Mouse (Mus musculus) testis, adult 2 months (tissue): Measurements from ENCODE around the gene Srms. TPM values are rescaled to one million over a fixed set of nuclear protein-coding genes. Genes with fewer than 3 reads are reported as not detected.
A peak's percentile ranks its signal among the peaks of the same experiment; 100 is the strongest.

Experiments used
- H3K27ac ChIP-seq: fragments of 200-500 bp; 2 replicates; pipeline ENCODE4 v1.5.1; 2012; ENCODE audit warnings: low read depth, low read length; ENCODE audit not compliant: control insufficient read depth, insufficient read depth
- H3K27me3 ChIP-seq: fragments of 200-500 bp; 2 replicates; pipeline ENCODE4 v1.6.1; 2012; ENCODE audit warnings: mild to moderate bottlenecking, low read length, moderate library complexity; ENCODE audit not compliant: control insufficient read depth, insufficient read depth
- H3K36me3 ChIP-seq: fragments of 200-500 bp; 2 replicates; pipeline ENCODE4 v1.6.1; 2012; ENCODE audit warnings: mild to moderate bottlenecking, low read length; ENCODE audit not compliant: control insufficient read depth, insufficient read depth
- H3K4me1 ChIP-seq: fragments of 200-500 bp; 2 replicates; pipeline ENCODE4 v1.6.1; 2012; ENCODE audit warnings: low read length; ENCODE audit not compliant: control insufficient read depth, insufficient read depth
- H3K4me3 ChIP-seq: fragments of 200-500 bp; 2 replicates; pipeline ENCODE4 v1.5.1; 2012; ENCODE audit warnings: low read depth, mild to moderate bottlenecking, low read length, moderate library complexity, mixed read lengths; ENCODE audit not compliant: control insufficient read depth
- CTCF ChIP-seq: fragments of 200-500 bp; IDR thresholded peaks from 2 replicates; pipeline ENCODE4 v1.5.1; 2012; ENCODE audit warnings: low read depth, mild to moderate bottlenecking, inconsistent platforms, low read length, moderate library complexity; ENCODE audit not compliant: control insufficient read depth, insufficient read depth, insufficient replicate concordance
- POLR2A ChIP-seq: fragments of 200-500 bp; IDR thresholded peaks from 2 replicates; pipeline ENCODE4 v1.6.1; 2012; ENCODE audit warnings: low read depth, mild to moderate bottlenecking, inconsistent platforms, low read length, moderate library complexity; ENCODE audit not compliant: control insufficient read depth
- polyA plus RNA-seq: library from polyadenylated mRNA; depleted of rRNA; stranded (reverse); fragments of >200 nt; gene quantifications from 2 replicates; pipeline ENCODE4 v1.2.3, GENCODE M21; 2012; rRNA removed

Gene Srms
- polyA plus RNA-seq: 1.4 and 1.6 TPM in 2 replicates

DNA sequence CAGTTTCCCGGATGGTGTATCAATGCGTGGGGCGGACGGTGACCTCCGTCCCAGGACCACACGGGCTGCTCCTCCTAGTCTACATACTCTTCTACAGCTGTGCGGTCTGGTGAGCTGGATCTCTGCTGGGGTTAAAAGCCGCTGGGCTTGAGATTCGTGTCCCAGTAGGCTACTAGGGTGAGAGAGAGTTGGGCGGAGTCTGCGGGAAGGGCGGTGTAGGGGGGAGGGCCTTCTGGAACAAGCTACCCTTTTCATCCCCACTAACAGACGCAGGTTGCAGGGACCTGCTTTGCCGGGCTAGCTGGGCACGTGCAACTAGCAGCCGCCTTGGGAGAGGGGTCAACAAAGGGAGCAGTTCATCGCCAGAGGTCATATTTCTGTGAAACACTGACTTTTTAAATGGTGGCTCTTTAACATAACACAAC lies at the start of gene Srms:
Srms (minus strand) TSS at position 165 of the 425 bp plus-strand sequence.
- TF ChIP-seq POLR2A (no peak), CTCF (no peak)

DNA sequence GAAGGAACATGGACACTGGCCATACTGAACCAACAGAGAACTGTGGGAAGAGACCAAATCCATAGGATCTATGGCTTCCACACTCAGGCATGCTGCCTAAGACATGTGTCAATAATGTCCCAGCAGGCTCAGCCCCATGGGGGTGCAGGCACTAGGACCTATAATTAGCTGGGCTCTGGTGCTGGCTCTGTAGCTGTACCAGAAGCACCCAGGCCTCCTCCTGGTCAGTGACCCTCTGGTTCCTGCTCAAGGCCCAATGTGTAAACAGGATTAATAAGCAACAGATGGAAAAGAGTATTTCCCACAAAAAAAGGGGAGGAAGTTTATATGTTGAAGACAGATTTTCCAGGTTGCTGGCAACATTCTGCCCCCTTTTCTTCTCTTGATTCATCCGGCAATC lies 40.3 kb upstream of the Srms start:
- no peak overlapping the region for H3K27ac ChIP-seq
- no peaks in the 10 kb centered on the region for H3K27me3 ChIP-seq
- H3K4me1 ChIP-seq: no peaks in the 10 kb centered on the region
- H3K4me3 ChIP-seq: no peak overlapping the region
- H3K36me3 ChIP-seq: no peaks in the 10 kb centered on the region; the same call in none of the 2 replicates
- no peak for TF ChIP-seq CTCF
- TF ChIP-seq POLR2A: no peak

More for the DNA sequence above, at the start of gene Srms:
- Histone ChIP-seq H3K27me3 (no peaks in the 10 kb centered on the region), H3K36me3 (no peaks in the 10 kb centered on the region), H3K27ac (peak within 1 kb of the TSS; percentile 44), H3K4me3 (peak within 1 kb of the TSS; percentile 86), H3K4me1 (peaks cover 17% of the 10 kb centered on the region)

DNA sequence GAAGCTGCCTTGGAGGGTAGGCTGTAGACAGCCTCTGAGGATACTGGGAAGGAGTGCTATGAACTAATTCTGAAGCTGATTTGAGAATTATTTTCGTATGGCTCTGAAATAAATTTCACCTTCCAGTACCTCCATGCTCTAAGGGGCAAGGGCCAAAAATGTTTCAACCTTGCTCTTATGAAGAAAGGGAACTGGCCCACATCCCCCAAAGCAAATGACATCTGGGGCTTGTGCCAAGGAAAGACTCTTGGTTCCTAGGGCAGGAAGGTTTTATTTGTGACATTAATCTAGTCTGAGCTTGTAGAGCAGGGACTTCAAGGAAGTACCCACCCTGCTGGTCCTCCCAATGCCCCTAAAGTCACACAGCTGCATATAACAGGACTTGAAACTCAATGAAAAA lies 38.9 kb upstream of the Srms start:
- TF ChIP-seq POLR2A: no peak
- TF ChIP-seq CTCF: no peak
- H3K36me3 ChIP-seq: no peaks in the 10 kb centered on the region; the same call in none of the 2 replicates

DNA sequence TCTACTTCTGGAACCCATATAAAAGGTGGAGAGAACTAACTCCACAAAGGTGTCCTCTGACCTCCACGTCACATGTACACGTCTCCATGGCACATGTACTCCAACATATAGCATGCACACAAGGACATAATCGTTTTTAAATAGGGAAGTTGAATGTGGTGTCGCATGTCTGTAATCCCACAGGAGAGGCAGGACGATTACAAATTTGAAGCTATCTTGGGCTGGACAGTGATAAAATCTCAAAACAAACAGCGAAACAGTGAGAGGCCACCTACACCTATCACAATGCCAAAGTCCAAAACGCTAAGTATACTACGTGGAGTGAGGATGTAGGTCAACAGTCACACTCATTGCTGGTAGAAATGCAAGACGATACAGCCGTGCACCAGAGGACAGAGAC lies 36.2 kb upstream of the Srms start:
- Histone ChIP-seq H3K36me3 (no peaks in the 10 kb centered on the region), H3K27me3 (no peaks in the 10 kb centered on the region), H3K27ac (no peak overlapping the region), H3K4me3 (no peak overlapping the region), H3K4me1 (no peaks in the 10 kb centered on the region)
- TF ChIP-seq CTCF (no peak), POLR2A (no peak)

More for the DNA sequence above, 38.9 kb upstream of the Srms start:
- Histone ChIP-seq H3K27me3 (no peaks in the 10 kb centered on the region), H3K27ac (no peak overlapping the region), H3K4me3 (no peak overlapping the region), H3K4me1 (no peaks in the 10 kb centered on the region)

DNA sequence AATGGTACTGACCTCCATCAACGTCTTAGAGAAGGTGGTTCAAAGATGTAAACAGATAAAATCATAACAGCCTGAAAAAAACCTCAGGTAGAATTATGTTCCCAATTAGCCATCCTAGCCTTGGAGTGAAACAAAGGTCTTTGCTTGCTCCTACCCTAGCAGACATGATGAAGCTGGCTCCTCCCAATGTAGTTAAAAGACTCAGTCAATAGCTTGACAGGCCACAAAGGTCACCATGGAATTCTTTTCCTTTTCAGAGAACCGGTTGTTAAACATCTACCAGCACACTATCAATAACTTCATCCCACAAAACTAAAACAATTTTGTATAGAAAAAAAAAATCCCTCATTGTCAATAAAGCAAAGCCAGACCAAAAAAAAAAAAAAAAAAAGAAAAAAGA lies 32.0 kb upstream of the Srms start:
- H3K27ac ChIP-seq: no peak overlapping the region
- H3K36me3 ChIP-seq: no peaks in the 10 kb centered on the region
- no peak overlapping the region for H3K4me3 ChIP-seq
- no peaks in the 10 kb centered on the region for H3K4me1 ChIP-seq
- TF ChIP-seq CTCF (no peak), POLR2A (no peak)
- no peaks in the 10 kb centered on the region for H3K27me3 ChIP-seq

GRCm38 (mm10) chr2:181243706-181244394 lies 30.9 kb upstream of the Srms start:
- H3K4me1 ChIP-seq: no peaks in the 10 kb centered on the region
- H3K27ac ChIP-seq: no peak overlapping the region
- no peak overlapping the region for H3K4me3 ChIP-seq
- H3K36me3 ChIP-seq: no peaks in the 10 kb centered on the region
- no peaks in the 10 kb centered on the region for H3K27me3 ChIP-seq
- TF ChIP-seq CTCF (no peak), POLR2A (no peak)

- no peak for TF ChIP-seq POLR2A
- no peaks in the 10 kb centered on the region for H3K4me1 ChIP-seq
- no peak overlapping the region for H3K27ac ChIP-seq
- H3K27me3 ChIP-seq: no peaks in the 10 kb centered on the region
- H3K4me3 ChIP-seq: no peak overlapping the region
- no peaks in the 10 kb centered on the region for H3K36me3 ChIP-seq
These were observed 29.3 kb upstream of the Srms start for GRCm38 (mm10) chr2:181242314-181242665.

DNA sequence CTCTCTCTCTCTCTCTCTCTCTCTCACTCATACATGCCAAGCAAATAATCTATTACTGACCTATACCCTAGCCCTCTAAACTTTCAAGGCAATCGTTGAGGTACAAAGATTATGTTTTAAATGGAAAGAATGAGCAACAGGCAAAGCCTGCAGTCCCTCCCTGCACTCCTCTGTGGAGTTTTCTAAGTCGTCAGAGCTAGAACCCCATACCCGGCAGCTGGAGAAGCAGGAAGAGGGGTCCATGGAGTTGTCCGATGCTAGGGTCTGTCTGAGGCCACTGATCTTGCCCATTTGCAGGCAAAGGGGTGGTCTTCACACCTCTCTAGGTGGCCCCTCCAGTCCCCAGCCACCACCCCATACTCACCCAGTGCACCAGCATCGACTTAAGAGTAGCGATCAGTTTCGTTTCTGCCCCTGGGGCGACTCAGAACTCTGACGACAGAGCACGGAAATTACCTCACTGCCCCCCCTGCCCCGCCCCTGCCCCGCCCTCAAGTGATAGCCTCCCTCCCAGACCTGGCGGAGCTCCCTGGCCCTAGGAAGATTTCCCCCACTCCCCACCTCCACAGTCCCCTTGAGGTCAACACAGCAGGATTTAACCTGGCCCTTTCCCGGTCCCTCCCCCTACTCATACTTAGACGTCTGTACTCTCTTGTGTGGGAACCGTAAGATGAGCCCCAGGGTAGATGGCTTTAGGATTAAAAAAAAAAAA lies 28.8 kb upstream of the Srms start, which contains the start of gene Helz2:
Helz2 (minus strand) TSS at position 426 of the 712 bp plus-strand sequence.
- Histone ChIP-seq H3K4me3 (peak within 1 kb of the TSS; percentile 54), H3K27ac (no peak within 1 kb of the TSS), H3K4me1 (no peaks in the 10 kb centered on the region), H3K36me3 (no peaks in the 10 kb centered on the region), H3K27me3 (no peaks in the 10 kb centered on the region)
- no peak for TF ChIP-seq POLR2A
- TF ChIP-seq CTCF: no peak
